Mouse (Mus musculus) common myeloid progenitor, adult 5-6 weeks (primary cell): ENCODE results near the gene Nrl. TPM values are rescaled to one million over a fixed set of nuclear protein-coding genes. Genes with fewer than 3 reads are reported as not detected.
A peak's percentile ranks its signal among the peaks of the same experiment; 100 is the strongest.

Source experiments
- ATAC-seq: replicated peaks from 2 replicates; pipeline ENCODE4 v1.8.0; 2016; ENCODE audit warnings: low read depth, mild to moderate bottlenecking, moderate TSS enrichment, inconsistent platforms; ENCODE audit not compliant: poor library complexity, severe bottlenecking
- total RNA-seq: library from RNA; stranded (forward); fragments of 200-1000, 187-1606 nt; gene quantifications from 2 replicates; pipeline ENCODE4 v1.2.3, GENCODE M21; 2017

Gene Nrl
- total RNA-seq, 1 experiment from 2014 or later: not detected

- ATAC-seq: peak; percentile 93
Measured at GRCm38 (mm10) chr14:55540067-55540786, 15.4 kb upstream of the Nrl start, which contains the start of gene Pck2. TSS of gene Pck2 (plus strand) at chr14:55540266.

DNA sequence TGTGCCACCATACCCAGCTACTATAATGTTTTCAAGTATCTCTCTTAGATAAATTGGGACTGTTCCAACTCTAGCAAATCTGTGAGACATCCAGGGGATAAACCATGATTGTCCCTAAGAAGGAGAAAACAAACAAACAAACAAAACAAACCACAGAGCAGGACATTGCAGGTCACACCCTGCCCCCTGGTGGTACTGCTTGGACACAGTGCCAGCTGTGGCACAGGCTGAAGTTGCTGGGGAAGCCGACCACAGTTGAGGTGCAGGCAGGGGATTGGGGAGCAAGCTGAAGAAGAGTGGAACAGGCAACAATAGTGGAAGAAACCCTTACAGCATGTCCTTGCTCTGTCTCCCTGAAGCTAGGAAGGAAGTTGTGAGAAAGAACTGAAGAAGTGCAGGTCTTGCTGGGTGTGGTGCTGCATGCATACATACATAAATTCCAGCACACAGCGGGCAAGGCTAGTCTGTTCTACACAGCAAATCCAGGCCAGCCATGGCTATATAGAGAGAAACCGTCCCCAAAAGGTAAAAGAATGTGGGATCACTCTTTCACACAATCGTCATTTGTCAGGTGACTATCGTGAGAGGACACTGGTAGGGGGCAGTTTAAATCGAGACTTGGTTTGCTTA, 11.4 kb upstream of the Nrl start:
- peak; percentile 30; the same call in 1 of the 2 replicates for ATAC-seq

DNA sequence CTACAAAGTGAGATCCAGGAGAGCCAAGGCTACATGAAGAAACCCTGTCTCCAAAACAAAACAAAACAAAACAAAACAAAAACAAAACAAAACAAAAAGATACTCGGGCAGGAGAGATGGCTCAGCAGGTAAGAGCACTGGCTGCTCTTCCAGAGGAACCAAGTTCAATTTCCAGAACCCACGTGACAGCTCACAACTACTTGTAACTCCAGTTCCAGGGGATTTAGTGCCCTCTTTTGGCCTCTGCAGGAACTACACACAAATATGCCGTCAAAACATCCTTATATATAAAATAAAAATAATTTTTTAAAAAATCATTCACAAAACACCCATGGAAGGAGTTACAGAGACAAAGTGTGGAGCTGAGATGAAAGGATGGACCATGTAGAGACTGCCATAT, 3.2 kb upstream of the Nrl start:
- peak; percentile 76; the same call in 1 of the 2 replicates for ATAC-seq

- ATAC-seq: no peak
Measured at GRCm38 (mm10) chr14:55526674-55527073, 1.9 kb upstream of the Nrl start.

GRCm38 (mm10) chr14:55524062-55524461, 719 bp downstream of the Nrl start:
- no peak for ATAC-seq

GRCm38 (mm10) chr14:55520451-55521361, 4.1 kb downstream of the Nrl start:
- peak; percentile 45; the same call in 1 of the 2 replicates for ATAC-seq

GRCm38 (mm10) chr14:55519604-55520003, 5.2 kb downstream of the Nrl start:
- no peak for ATAC-seq

DNA sequence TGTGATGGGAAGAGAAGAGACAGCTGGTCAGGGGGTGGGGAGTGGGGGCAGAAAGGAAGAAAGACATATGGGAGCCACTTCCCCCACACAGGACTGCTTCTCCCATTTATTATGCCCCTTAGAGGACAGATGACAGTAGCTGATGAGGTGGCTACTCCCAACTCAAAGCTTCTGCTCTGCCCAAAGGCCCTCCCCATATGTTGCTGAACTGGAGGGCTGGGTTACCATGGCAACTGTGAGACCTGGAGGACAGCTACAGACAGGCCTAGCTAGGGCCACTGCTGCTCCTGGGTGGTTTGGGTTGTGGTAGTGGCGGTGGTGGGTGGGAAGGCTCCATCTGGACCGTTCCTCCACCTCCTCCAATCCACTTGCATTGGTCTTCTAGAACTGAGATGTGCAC, 5.9 kb downstream of the Nrl start:
- no peak for ATAC-seq

DNA sequence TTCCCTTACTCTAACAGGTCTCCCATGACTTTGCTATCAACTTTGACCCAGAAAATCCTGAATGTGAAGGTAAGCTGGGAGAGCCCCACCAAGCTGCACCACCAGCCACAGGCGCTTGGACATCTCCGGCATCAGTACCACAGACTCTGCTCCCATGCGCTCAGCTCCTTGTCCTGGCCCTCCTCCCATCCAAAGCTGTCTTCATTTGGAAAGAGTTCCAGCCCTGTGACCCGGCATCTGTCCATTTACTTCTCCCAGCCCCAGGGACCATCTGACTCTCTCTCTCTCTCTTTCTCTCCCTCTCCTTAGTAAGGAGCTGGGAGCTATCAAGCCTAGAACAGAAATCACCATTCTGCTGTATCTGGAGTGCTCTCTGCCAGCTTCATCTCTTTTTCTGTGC, 8.9 kb downstream of the Nrl start:
- no peak for ATAC-seq

DNA sequence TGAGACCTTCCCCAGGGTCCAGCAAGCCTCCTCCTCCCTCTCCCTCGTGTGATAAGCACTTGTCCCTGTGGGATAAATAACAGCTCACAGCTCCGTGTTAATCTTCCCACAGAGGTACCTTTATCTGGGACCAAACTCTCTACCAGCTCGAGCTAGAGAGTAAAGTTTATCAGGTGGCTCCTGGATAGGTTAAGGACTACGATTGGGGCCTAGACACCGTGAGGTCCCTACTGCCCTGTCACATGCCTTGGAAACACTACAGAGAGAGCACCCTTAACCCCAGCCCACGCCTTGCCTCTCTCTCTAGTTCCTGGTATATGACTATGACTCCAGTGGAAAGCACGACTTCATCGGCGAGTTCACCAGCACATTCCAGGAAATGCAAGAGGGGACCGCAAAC, 10.9 kb downstream of the Nrl start:
- ATAC-seq: no peak

DNA sequence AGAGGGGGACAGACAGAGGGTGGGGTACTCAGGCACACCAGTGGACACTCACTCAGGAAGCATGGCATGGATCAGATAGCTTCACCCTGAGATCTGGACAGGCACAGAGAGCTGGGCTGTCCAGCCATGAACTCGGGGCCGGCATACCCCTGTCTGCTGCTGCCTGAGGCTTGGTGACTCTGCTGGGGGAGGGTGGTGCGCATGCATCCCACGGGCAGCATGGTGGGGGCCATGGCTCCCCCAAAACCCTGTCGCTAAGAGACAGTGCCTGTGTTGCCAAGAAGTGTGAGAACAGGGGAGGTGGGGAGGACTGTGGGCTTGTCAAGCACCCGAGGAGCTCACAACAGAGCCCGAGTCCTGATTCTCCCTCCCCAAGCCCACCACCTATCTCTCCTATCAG, 13.7 kb downstream of the Nrl start:
- ATAC-seq: no peak

GRCm38 (mm10) chr14:55510125-55510731, 14.6 kb downstream of the Nrl start, which contains the start of gene Cpne6:
TSS of gene Cpne6 (plus strand) at chr14:55510445.
- no peak for ATAC-seq

- no peak for ATAC-seq
Measured at GRCm38 (mm10) chr14:55509540-55509939, 15.2 kb downstream of the Nrl start.

- ATAC-seq: no peak
Measured at GRCm38 (mm10) chr14:55507801-55508200, 17.0 kb downstream of the Nrl start.

DNA sequence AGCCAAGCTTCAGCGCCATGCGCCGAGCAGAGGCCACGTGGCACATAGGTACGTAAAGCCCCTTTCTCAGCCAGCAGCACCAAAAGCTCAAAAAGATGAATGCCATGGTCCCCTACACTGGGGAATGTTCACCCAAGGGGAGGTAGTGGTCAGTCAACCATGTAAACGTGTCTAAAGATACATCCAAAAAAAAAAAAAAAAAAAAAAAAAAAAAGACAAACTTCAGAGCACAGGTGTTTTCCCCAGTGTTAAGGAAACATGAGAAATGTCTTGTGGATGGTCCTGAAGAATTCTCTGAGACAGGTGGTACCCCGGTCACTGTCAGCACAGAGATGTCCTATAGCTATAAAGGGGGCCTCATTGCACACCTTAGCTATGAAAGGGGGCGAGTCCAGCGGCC, 19.2 kb downstream of the Nrl start:
- no peak for ATAC-seq

- ATAC-seq: peak; percentile 90
Measured at GRCm38 (mm10) chr14:55497449-55497821, 27.3 kb downstream of the Nrl start.

DNA sequence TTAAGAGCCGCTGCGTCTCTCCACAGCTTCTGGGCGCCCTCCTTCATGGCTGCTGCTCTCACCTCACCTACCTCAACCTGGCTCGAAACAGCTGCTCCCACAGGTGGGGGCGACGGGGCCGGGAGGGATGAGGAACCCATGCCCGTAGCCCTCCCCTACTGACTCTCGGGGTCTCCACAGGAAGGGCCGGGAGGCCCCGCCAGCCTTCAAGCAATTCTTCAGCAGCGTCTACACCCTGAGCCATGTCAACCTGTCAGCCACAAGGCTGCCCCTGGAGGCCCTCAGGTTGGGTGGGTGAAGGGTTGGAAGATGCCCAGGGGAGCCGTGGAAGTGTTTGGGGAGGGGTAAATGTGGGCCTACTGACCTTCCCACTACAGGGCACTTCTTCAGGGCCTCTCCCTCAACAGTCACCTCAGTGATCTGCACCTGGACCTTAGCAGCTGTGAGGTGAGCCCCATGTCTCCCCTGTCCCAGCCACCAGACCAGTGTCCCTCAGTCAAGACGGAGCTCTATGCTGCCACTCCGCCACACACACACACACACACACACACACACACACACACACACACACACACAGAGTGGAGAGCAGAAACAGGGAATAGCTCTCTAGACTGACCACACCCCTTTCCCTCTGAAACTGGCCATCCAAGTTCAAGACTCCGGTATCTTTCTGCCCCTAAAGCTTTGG, 27.9 kb downstream of the Nrl start:
- no peak for ATAC-seq

GRCm38 (mm10) chr14:55495509-55496240, 29.1 kb downstream of the Nrl start:
- ATAC-seq: no peak

GRCm38 (mm10) chr14:55492103-55492502, 32.7 kb downstream of the Nrl start:
- no peak for ATAC-seq
